ENCODE assay signal across 19 mouse cellular contexts in the genomic region with DNA sequence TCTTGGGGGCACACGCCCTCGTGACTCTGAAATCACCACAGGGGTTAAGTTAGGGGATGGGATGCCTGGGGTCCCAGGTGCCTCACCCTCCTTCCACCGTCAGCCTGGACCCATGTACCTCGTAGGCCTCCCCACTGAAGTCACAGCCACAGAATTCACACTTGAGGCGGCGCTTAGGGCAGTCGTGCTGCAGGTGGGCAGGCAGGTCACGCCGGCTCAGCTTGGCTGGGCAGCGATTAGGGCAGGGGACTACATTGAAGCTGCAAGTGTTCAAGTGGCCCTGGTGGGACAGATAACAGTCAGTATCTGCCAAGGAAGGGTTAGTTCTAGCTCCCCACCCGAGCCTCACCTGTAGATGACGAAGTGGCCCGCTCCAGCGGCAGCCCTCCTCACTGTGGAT. TPM values are rescaled to one million over a fixed set of nuclear protein-coding genes. Genes with fewer than 3 reads are reported as not detected.
DNase-seq lines count a peak whose midpoint lies in the region; ATAC-seq and TF ChIP-seq lines count a peak whose summit lies in the region.
"Had no signal": no experiment of that assay in that cellular context is flagged by ENCODE, and none has a peak within 500 bp of the region (broad histone marks: within the 10 kb centered on the region; RNA-seq: fewer than 3 reads in every experiment).

No protein-coding gene starts in this region.

- 85% methylated on average over 14 of the region's 14 CpGs for WGBS in intestine, embryonic 15.5 days
- 82% methylated on average over 14 of the region's 14 CpGs for WGBS in intestine, postnatal 0 days
- WGBS in neural tube, embryonic 13.5 days: 93% methylated on average over 14 of the region's 14 CpGs
- 88% methylated on average over 14 of the region's 14 CpGs for WGBS in hindbrain, embryonic 15.5 days
- 80% methylated on average over 14 of the region's 14 CpGs for WGBS in liver, postnatal 0 days (ENCODE audit: insufficient replicate concordance)

- no peaks in the 10 kb centered on the region for H3K27me3 ChIP-seq in intestine, embryonic 15.5 days (replicated peaks)
- H3K27me3 ChIP-seq in intestine, postnatal 0 days (replicated peaks; ENCODE audit: control insufficient read depth, insufficient read depth, low read length): no peaks in the 10 kb centered on the region
- H3K27me3 ChIP-seq in neural tube, embryonic 13.5 days: no peaks in the 10 kb centered on the region
- no peaks in the 10 kb centered on the region for H3K27me3 ChIP-seq in hindbrain, embryonic 15.5 days
- H3K27me3 ChIP-seq in liver, postnatal 0 days (ENCODE audit: insufficient read depth, low read length): no peaks in the 10 kb centered on the region
- H3K27me3 ChIP-seq: neural tube, embryonic 12.5 days; stomach, embryonic 15.5 days had no signal

- no peaks in the 10 kb centered on the region for H3K9me3 ChIP-seq in intestine, embryonic 15.5 days
- no peaks in the 10 kb centered on the region for H3K9me3 ChIP-seq in intestine, postnatal 0 days (ENCODE audit: control insufficient read depth)
- H3K9me3 ChIP-seq in neural tube, embryonic 13.5 days: no peaks in the 10 kb centered on the region
- no peaks in the 10 kb centered on the region for H3K9me3 ChIP-seq in hindbrain, embryonic 15.5 days
- no peaks in the 10 kb centered on the region for H3K9me3 ChIP-seq in liver, postnatal 0 days (ENCODE audit: low read length)
- H3K9me3 ChIP-seq: heart, embryonic 10.5 days; neural tube, embryonic 12.5 days; stomach, embryonic 15.5 days had no signal

- no peak for DNase-seq in neural tube, embryonic 10.5 days (ENCODE audit: extremely low spot score, low spot score)
- DNase-seq in liver, postnatal 0 days: peak; percentile 13
- DNase-seq in right cerebral cortex, postnatal 4 days: no peak
- no peak for DNase-seq in lung, postnatal 10 days
- DNase-seq: adrenal gland, postnatal 36 days; cerebellum, adult 9-10 months; embryo, embryonic 11 days; heart, postnatal 4 days; midbrain, embryonic 14.5 days; thymus, postnatal 36 days had no signal

- H3K27ac ChIP-seq in intestine, embryonic 15.5 days: 0 out of 2 replicates have a peak overlapping the region, but pooled peaks have one; percentile 22
- H3K27ac ChIP-seq in intestine, postnatal 0 days (ENCODE audit: low read depth, low read length): no peak overlapping the region; the same call in 1 of the 2 replicates
- peak overlapping the region; percentile 99; the same call in 1 of the 2 replicates for H3K27ac ChIP-seq in neural tube, embryonic 13.5 days (replicated peaks)
- H3K27ac ChIP-seq in hindbrain, embryonic 15.5 days (replicated peaks): peak overlapping the region; percentile 94; the same call in 1 of the 2 replicates
- no peak overlapping the region for H3K27ac ChIP-seq in liver, postnatal 0 days (ENCODE audit: low read depth)
- H3K27ac ChIP-seq: left cerebral cortex, adult 2 months; liver, embryonic 14.5 days; neural tube, embryonic 12.5 days; stomach, embryonic 15.5 days had no signal

- no peak overlapping the region for H3K4me2 ChIP-seq in intestine, embryonic 15.5 days (replicated peaks)
- H3K4me2 ChIP-seq in intestine, postnatal 0 days (replicated peaks; ENCODE audit: low read depth): no peak overlapping the region
- no peak overlapping the region for H3K4me2 ChIP-seq in neural tube, embryonic 13.5 days
- 0 out of 2 replicates have a peak overlapping the region, but pooled peaks have one; percentile 63 for H3K4me2 ChIP-seq in hindbrain, embryonic 15.5 days
- H3K4me2 ChIP-seq in liver, postnatal 0 days (ENCODE audit: low read depth, low read length): no peak overlapping the region

- no peak overlapping the region for H3K4me3 ChIP-seq in intestine, embryonic 15.5 days (replicated peaks)
- no peak overlapping the region for H3K4me3 ChIP-seq in intestine, postnatal 0 days (ENCODE audit: low read depth, low read length)
- no peak overlapping the region for H3K4me3 ChIP-seq in neural tube, embryonic 13.5 days
- H3K4me3 ChIP-seq in hindbrain, embryonic 15.5 days: no peak overlapping the region
- H3K4me3 ChIP-seq in liver, postnatal 0 days (ENCODE audit: low read depth, low read length): no peak overlapping the region
- H3K4me3 ChIP-seq: left cerebral cortex, adult 2 months; neural tube, embryonic 12.5 days; stomach, embryonic 15.5 days had no signal

- no peak for TF ChIP-seq CTCF in intestine, postnatal 0 days (IDR thresholded peaks at IDR 0.05; ENCODE audit: low read depth)
- TF ChIP-seq CTCF in liver, postnatal 0 days (IDR thresholded peaks at IDR 0.05; ENCODE audit: low read depth): no peak

- no peak for TF ChIP-seq EP300 in liver, postnatal 0 days (IDR thresholded peaks at IDR 0.05; ENCODE audit: low read depth)

- H3K4me1 ChIP-seq in intestine, embryonic 15.5 days (replicated peaks): peaks cover 27% of the 10 kb centered on the region
- peaks cover 9% of the 10 kb centered on the region; the same call in 1 of the 2 replicates for H3K4me1 ChIP-seq in intestine, postnatal 0 days (replicated peaks; ENCODE audit: control insufficient read depth, insufficient read depth, low read length)
- H3K4me1 ChIP-seq in neural tube, embryonic 13.5 days (replicated peaks): peaks cover 72% of the 10 kb centered on the region
- H3K4me1 ChIP-seq in hindbrain, embryonic 15.5 days (replicated peaks): peaks cover 51% of the 10 kb centered on the region
- H3K4me1 ChIP-seq in liver, postnatal 0 days (ENCODE audit: insufficient read depth): peaks cover 35% of the 10 kb centered on the region

- no peak overlapping the region for H3K9ac ChIP-seq in intestine, embryonic 15.5 days
- H3K9ac ChIP-seq in intestine, postnatal 0 days (ENCODE audit: low read depth, low read length): no peak overlapping the region
- H3K9ac ChIP-seq in neural tube, embryonic 13.5 days: peak overlapping the region; percentile 22; the same call in 1 of the 2 replicates
- H3K9ac ChIP-seq in hindbrain, embryonic 15.5 days: no peak overlapping the region
- H3K9ac ChIP-seq in liver, postnatal 0 days (replicated peaks): no peak overlapping the region
- H3K9ac ChIP-seq: liver, embryonic 14.5 days; neural tube, embryonic 12.5 days; stomach, embryonic 15.5 days had no signal

- H3K36me3 ChIP-seq in intestine, embryonic 15.5 days: peaks cover 41% of the 10 kb centered on the region
- peaks cover 46% of the 10 kb centered on the region for H3K36me3 ChIP-seq in intestine, postnatal 0 days (ENCODE audit: control insufficient read depth, insufficient read depth)
- peaks cover 62% of the 10 kb centered on the region for H3K36me3 ChIP-seq in neural tube, embryonic 13.5 days
- H3K36me3 ChIP-seq in hindbrain, embryonic 15.5 days: peaks cover 36% of the 10 kb centered on the region
- H3K36me3 ChIP-seq in liver, postnatal 0 days (replicated peaks; ENCODE audit: insufficient read depth, low read length): peaks cover 46% of the 10 kb centered on the region

- no peak for ATAC-seq in intestine, embryonic 15.5 days
- no peak for ATAC-seq in intestine, postnatal 0 days
- ATAC-seq in neural tube, embryonic 13.5 days (ENCODE audit: low read depth): no peak
- ATAC-seq in hindbrain, embryonic 15.5 days (ENCODE audit: low FRiP score, low read depth): no peak
- no peak for ATAC-seq in liver, postnatal 0 days

RNA-seq across cellular contexts. Expression of gene Traf4, which starts 4.2 kb away (rescaled TPM):
- 74.7 and 77.2 TPM in 2 replicates for polyA plus RNA-seq in intestine, embryonic 15.5 days (2015; fragmentation: Nextera tagmentation; extraction: Ambion mirVana)
- 30.8 and 30.9 TPM in 2 replicates for polyA plus RNA-seq in intestine, postnatal 0 days (2015; fragmentation: Nextera tagmentation; extraction: Ambion mirVana)
- polyA plus RNA-seq in neural tube, embryonic 13.5 days (2015; fragmentation: Nextera tagmentation; extraction: Ambion mirVana): 128 and 131 TPM in 2 replicates
- 98.7 and 102 TPM in 2 replicates for polyA plus RNA-seq in hindbrain, embryonic 15.5 days (2015; fragmentation: Nextera tagmentation; extraction: Ambion mirVana)
- polyA plus RNA-seq in liver, postnatal 0 days (2015; fragmentation: Nextera tagmentation; extraction: Ambion mirVana): 15.3 and 18.9 TPM in 2 replicates

RNA-seq across cellular contexts. Expression of gene Nek8, which starts 15.3 kb away (rescaled TPM):
- 14.4 and 17.1 TPM in 2 replicates for polyA plus RNA-seq in intestine, embryonic 15.5 days (2015; fragmentation: Nextera tagmentation; extraction: Ambion mirVana)
- polyA plus RNA-seq in intestine, postnatal 0 days (2015; fragmentation: Nextera tagmentation; extraction: Ambion mirVana): 5.7 and 5.8 TPM in 2 replicates
- 8.2 and 8.3 TPM in 2 replicates for polyA plus RNA-seq in neural tube, embryonic 13.5 days (2015; fragmentation: Nextera tagmentation; extraction: Ambion mirVana)
- 7.5 and 8.5 TPM in 2 replicates for polyA plus RNA-seq in hindbrain, embryonic 15.5 days (2015; fragmentation: Nextera tagmentation; extraction: Ambion mirVana)
- 4.9 and 5.4 TPM in 2 replicates for polyA plus RNA-seq in liver, postnatal 0 days (2015; fragmentation: Nextera tagmentation; extraction: Ambion mirVana)

RNA-seq across cellular contexts. Expression of gene Tlcd1, which starts 15.3 kb away (rescaled TPM):
- 39.1 and 39.8 TPM in 2 replicates for polyA plus RNA-seq in intestine, embryonic 15.5 days (2015; fragmentation: Nextera tagmentation; extraction: Ambion mirVana)
- polyA plus RNA-seq in intestine, postnatal 0 days (2015; fragmentation: Nextera tagmentation; extraction: Ambion mirVana): 14.1 and 16.1 TPM in 2 replicates
- 10.2 and 11.1 TPM in 2 replicates for polyA plus RNA-seq in neural tube, embryonic 13.5 days (2015; fragmentation: Nextera tagmentation; extraction: Ambion mirVana)
- 12.8 and 13.2 TPM in 2 replicates for polyA plus RNA-seq in hindbrain, embryonic 15.5 days (2015; fragmentation: Nextera tagmentation; extraction: Ambion mirVana)
- 38.2 and 40.3 TPM in 2 replicates for polyA plus RNA-seq in liver, postnatal 0 days (2015; fragmentation: Nextera tagmentation; extraction: Ambion mirVana)

RNA-seq across cellular contexts. Expression of gene Rpl23a, which starts 22.2 kb away (rescaled TPM):
- polyA plus RNA-seq in intestine, embryonic 15.5 days (2015; fragmentation: Nextera tagmentation; extraction: Ambion mirVana): 1,310 and 1,463 TPM in 2 replicates
- 762 and 768 TPM in 2 replicates for polyA plus RNA-seq in intestine, postnatal 0 days (2015; fragmentation: Nextera tagmentation; extraction: Ambion mirVana)
- 930 and 991 TPM in 2 replicates for polyA plus RNA-seq in neural tube, embryonic 13.5 days (2015; fragmentation: Nextera tagmentation; extraction: Ambion mirVana)
- 743 and 824 TPM in 2 replicates for polyA plus RNA-seq in hindbrain, embryonic 15.5 days (2015; fragmentation: Nextera tagmentation; extraction: Ambion mirVana)
- 732 and 758 TPM in 2 replicates for polyA plus RNA-seq in liver, postnatal 0 days (2015; fragmentation: Nextera tagmentation; extraction: Ambion mirVana)

RNA-seq across cellular contexts. Expression of gene Rab34, which starts 27.1 kb away (rescaled TPM):
- 87.9 and 91.4 TPM in 2 replicates for polyA plus RNA-seq in intestine, embryonic 15.5 days (2015; fragmentation: Nextera tagmentation; extraction: Ambion mirVana)
- polyA plus RNA-seq in intestine, postnatal 0 days (2015; fragmentation: Nextera tagmentation; extraction: Ambion mirVana): 33.9 and 35.4 TPM in 2 replicates
- polyA plus RNA-seq in neural tube, embryonic 13.5 days (2015; fragmentation: Nextera tagmentation; extraction: Ambion mirVana): 58.8 and 60.3 TPM in 2 replicates
- polyA plus RNA-seq in hindbrain, embryonic 15.5 days (2015; fragmentation: Nextera tagmentation; extraction: Ambion mirVana): 58.0 and 65.7 TPM in 2 replicates
- 26.6 and 28.9 TPM in 2 replicates for polyA plus RNA-seq in liver, postnatal 0 days (2015; fragmentation: Nextera tagmentation; extraction: Ambion mirVana)

Comparison
In these comparisons a context has a peak if more than half of its experiments do, and no peak if none do; other contexts are left out.
1. H3K27ac ChIP-seq: peak in intestine, embryonic 15.5 days (single experiment), neural tube, embryonic 13.5 days (single experiment) and hindbrain, embryonic 15.5 days (single experiment); none in intestine, postnatal 0 days (single experiment) and liver, postnatal 0 days (single experiment).